Mouse (Mus musculus) intestine, postnatal 0 days (tissue): ENCODE results near the gene Tbc1d17. TPM values are rescaled to one million over a fixed set of nuclear protein-coding genes. Genes with fewer than 3 reads are reported as not detected.

Source experiments
- ATAC-seq: fragments of 200-750 bp; cut with Nextera tagmentation; 2 replicates; pipeline ENCODE4 v1.8.0; 2017; ENCODE audit warnings: mild to moderate bottlenecking, moderate TSS enrichment, moderate library complexity
- H3K27ac ChIP-seq: fragments of 300-500 bp; sonication (generic); 2 replicates; pipeline ENCODE4 v1.5.1; 2014; ENCODE audit warnings: mild to moderate bottlenecking, low read depth, low read length, moderate library complexity
- H3K27me3 ChIP-seq: fragments of 300-500 bp; sonication (generic); replicated peaks from 2 replicates; pipeline ENCODE4 v1.6.1; 2014; ENCODE audit warnings: low read length, mixed read lengths; ENCODE audit not compliant: control insufficient read depth, insufficient read depth
- H3K36me3 ChIP-seq: fragments of 300-500 bp; sonication (generic); 2 replicates; pipeline ENCODE4 v1.6.1; 2014; ENCODE audit warnings: mild to moderate bottlenecking, moderate library complexity; ENCODE audit not compliant: control insufficient read depth, insufficient read depth
- H3K4me1 ChIP-seq: fragments of 300-500 bp; sonication (generic); replicated peaks from 2 replicates; pipeline ENCODE4 v1.6.1; 2014; ENCODE audit warnings: antibody characterized with exemption, low read length, mixed read lengths; ENCODE audit not compliant: control insufficient read depth, insufficient read depth
- H3K4me2 ChIP-seq: fragments of 300-500 bp; sonication (generic); replicated peaks from 2 replicates; pipeline ENCODE4 v1.6.1; 2014; ENCODE audit warnings: low read depth, mild to moderate bottlenecking, moderate library complexity
- H3K4me3 ChIP-seq: fragments of 300-500 bp; sonication (generic); 2 replicates; pipeline ENCODE4 v1.5.1; 2014; ENCODE audit warnings: low read depth, low read length
- H3K9ac ChIP-seq: fragments of 300-500 bp; sonication (generic); 2 replicates; pipeline ENCODE4 v1.6.1; 2014; ENCODE audit warnings: mild to moderate bottlenecking, low read depth, low read length
- H3K9me3 ChIP-seq: fragments of 300-500 bp; sonication (generic); 2 replicates; pipeline ENCODE4 v1.6.1; 2016; ENCODE audit warnings: mixed run types; ENCODE audit not compliant: control insufficient read depth
- CTCF ChIP-seq: sonication (generic); IDR thresholded peaks from 2 replicates; pipeline ENCODE4 v1.5.1; 2016; ENCODE audit warnings: low read depth, mild to moderate bottlenecking, control low read depth, antibody characterized with exemption, moderate library complexity
- WGBS: fragments of 180-500 bp; shearing (Covaris S2); extraction: QIAGEN DNeasy Blood & Tissue Kit; methylation state at CpG from one replicate; pipeline ENCODE4 v1.1.7; 2014; 5-methylcytosine and 5-hydroxymethylcytosine counted together
- polyA plus RNA-seq: library from polyadenylated mRNA; unstranded; fragments of >200 nt; fragmentation: Nextera tagmentation; extraction: Ambion mirVana; gene quantifications from 2 replicates; pipeline ENCODE4 v1.2.1, GENCODE M21; 2015

The Tbc1d17 gene
- polyA plus RNA-seq, 1 experiment from 2014 or later, result 47.4 TPM

- ATAC-seq, result no peak
- 0 out of 2 replicates have a peak overlapping the region, but pooled peaks have one; percentile 37 for H3K27ac ChIP-seq
- peak overlapping the region; percentile 79 for H3K4me2 ChIP-seq
- WGBS, result 58% methylated on average over 18 of the region's 19 CpGs
- H3K27me3 ChIP-seq, result no peaks in the 10 kb centered on the region
- H3K4me3 ChIP-seq, result peak overlapping the region; percentile 86; the same call in 1 of the 2 replicates
- TF ChIP-seq CTCF, result no peak
- no peak overlapping the region for H3K9ac ChIP-seq
- H3K4me1 ChIP-seq, result peaks cover 27% of the 10 kb centered on the region
- peaks cover 31% of the 10 kb centered on the region for H3K36me3 ChIP-seq
- H3K9me3 ChIP-seq, result no peaks in the 10 kb centered on the region
Observed at GRCm38 (mm10) chr7:44867010-44867702, 18.3 kb upstream of the Tbc1d17 start.

- Histone ChIP-seq H3K9me3 (no peaks in the 10 kb centered on the region), H3K36me3 (peaks cover 38% of the 10 kb centered on the region), H3K9ac (peak overlapping the region; percentile 45), H3K4me1 (peaks cover 27% of the 10 kb centered on the region), H3K27me3 (no peaks in the 10 kb centered on the region), H3K4me3 (peak overlapping the region; percentile 1; the same call in 1 of the 2 replicates), H3K4me2 (peak overlapping the region; percentile 79), H3K27ac (peak overlapping the region; percentile 37)
- 29% methylated on average over 15 of the region's 15 CpGs for WGBS
- peak; percentile 29 for ATAC-seq
- TF ChIP-seq CTCF, result peak; percentile 64
Observed at GRCm38 (mm10) chr7:44866276-44867009, 17.6 kb upstream of the Tbc1d17 start.

- Histone ChIP-seq H3K9ac (no peak overlapping the region), H3K27ac (0 out of 2 replicates have a peak overlapping the region, but pooled peaks have one; percentile 21), H3K4me2 (no peak overlapping the region), H3K9me3 (no peaks in the 10 kb centered on the region), H3K27me3 (no peaks in the 10 kb centered on the region), H3K4me1 (peaks cover 27% of the 10 kb centered on the region), H3K4me3 (no peak overlapping the region), H3K36me3 (peaks cover 42% of the 10 kb centered on the region)
- 78% methylated on average over 24 of the region's 24 CpGs for WGBS
- no peak for ATAC-seq
- no peak for TF ChIP-seq CTCF
Observed at GRCm38 (mm10) chr7:44864595-44865542, 16.0 kb upstream of the Tbc1d17 start.

DNA sequence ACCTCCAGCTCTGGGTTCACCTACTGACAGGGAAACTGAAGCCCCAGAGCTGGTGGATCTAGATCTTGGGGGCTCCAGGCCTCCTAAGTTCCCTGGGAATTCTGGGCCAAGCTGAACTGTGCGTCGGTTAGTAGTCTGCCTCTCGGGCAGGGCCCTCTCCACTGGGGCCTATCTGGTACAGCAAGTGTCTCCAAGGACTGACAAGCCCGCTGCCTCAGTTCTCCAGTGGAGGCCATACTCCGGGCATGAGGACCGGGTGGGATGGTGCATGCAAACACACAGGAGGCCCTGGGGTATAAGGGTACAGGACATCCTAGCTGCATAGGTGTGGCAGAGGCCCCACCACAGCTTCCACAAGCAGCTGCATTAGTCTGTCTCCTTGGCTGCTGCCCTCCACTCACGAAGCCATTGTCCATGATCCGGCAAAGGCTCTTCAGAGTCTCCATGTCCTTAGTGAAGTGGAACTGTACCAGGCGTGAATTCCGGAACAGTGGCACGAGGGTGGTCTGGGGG lies 15.2 kb upstream of the Tbc1d17 start:
- WGBS, result 82% methylated on average over 11 of the region's 11 CpGs
- Histone ChIP-seq H3K27me3 (no peaks in the 10 kb centered on the region), H3K36me3 (peaks cover 47% of the 10 kb centered on the region), H3K4me1 (peaks cover 27% of the 10 kb centered on the region), H3K4me3 (no peak overlapping the region), H3K9ac (no peak overlapping the region), H3K9me3 (no peaks in the 10 kb centered on the region), H3K4me2 (no peak overlapping the region), H3K27ac (peak overlapping the region; percentile 21; the same call in 1 of the 2 replicates)
- no peak for ATAC-seq
- no peak for TF ChIP-seq CTCF

DNA sequence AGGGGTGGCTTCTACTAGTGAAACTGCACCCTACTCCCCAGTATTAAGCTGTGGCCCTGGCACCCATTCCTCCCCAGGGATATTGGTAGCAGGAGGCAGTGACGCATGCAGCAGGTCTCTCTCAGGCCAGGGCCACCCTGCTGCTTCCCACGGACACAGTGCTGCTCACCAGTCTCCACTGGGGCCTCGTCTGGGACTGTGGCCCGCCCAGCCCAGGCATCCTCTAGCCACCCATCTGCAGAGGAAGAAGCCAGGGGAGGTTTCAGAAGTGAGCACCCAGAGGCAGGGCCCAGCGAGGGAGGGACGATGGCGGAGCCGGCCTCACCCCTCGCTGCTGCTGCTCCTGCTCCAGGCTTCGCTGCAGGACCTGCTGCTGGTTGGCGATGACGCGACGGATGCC lies 14.3 kb upstream of the Tbc1d17 start:
- WGBS, result 80% methylated on average over 14 of the region's 14 CpGs
- peaks cover 23% of the 10 kb centered on the region for H3K4me1 ChIP-seq
- ATAC-seq, result no peak

More for the DNA sequence above, 14.3 kb upstream of the Tbc1d17 start:
- H3K9me3 ChIP-seq, result no peaks in the 10 kb centered on the region
- no peak overlapping the region for H3K4me3 ChIP-seq
- H3K4me2 ChIP-seq, result no peak overlapping the region
- no peaks in the 10 kb centered on the region for H3K27me3 ChIP-seq
- H3K27ac ChIP-seq, result no peak overlapping the region; the same call in 1 of the 2 replicates
- H3K36me3 ChIP-seq, result peaks cover 47% of the 10 kb centered on the region
- TF ChIP-seq CTCF, result no peak
- H3K9ac ChIP-seq, result no peak overlapping the region
